Mouse (Mus musculus) cortical plate, adult 2 months (tissue): ENCODE results near the gene Snx33.

Experiments
- CTCF ChIP-seq: fragments of 200-500 bp; IDR thresholded peaks from 2 replicates; pipeline ENCODE4 v1.5.1; 2011; ENCODE audit warnings: mild to moderate bottlenecking, control low read depth, low read length; ENCODE audit not compliant: insufficient read depth; ENCODE audit errors: extremely low read depth
- POLR2A ChIP-seq: fragments of 200-500 bp; IDR thresholded peaks from 2 replicates; pipeline ENCODE4 v1.6.1; 2011; ENCODE audit warnings: mild to moderate bottlenecking, low read length, control low read depth; ENCODE audit not compliant: insufficient read depth; ENCODE audit errors: extremely low read depth

DNA sequence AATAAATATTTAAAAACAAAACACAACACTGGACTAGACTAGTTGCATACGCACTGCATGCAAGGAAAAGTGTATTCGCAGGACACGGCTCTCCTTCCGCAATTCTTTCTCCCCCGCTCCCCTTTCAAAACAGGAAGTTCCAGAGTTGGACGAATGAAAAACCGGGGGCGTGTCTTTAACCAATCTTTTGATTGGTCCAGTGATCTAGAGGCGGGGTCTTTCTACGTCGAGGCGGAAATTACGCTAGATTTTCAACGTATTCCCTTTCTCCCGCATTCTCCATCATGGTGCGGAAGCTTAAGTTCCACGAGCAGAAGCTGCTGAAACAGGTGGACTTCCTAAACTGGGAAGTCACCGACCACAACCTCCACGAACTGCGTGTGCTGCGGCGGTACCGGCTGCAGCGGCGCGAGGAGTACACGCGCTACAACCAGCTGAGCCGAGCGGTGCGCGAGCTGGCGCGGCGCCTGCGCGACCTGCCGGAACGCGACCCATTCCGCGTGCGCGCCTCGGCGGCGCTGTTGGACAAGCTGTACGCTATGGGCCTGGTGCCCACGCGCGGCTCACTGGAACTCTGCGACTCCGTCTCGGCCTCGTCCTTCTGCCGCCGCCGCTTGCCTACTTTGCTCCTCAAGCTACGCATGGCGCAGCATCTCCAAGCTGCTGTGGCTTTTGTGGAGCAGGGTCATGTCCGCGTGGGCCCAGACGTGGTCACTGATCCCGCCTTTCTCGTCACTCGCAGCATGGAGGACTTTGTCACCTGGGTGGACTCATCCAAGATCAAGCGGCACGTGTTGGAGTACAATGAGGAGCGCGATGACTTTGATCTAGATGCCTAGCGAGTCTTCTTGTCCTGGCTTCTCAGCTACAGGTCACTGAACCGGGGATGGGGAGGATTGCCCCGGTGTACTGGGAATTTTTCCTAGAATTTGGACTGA lies 9.3 kb upstream of the Snx33 start, which contains the start of gene Imp3:
- no peak for TF ChIP-seq CTCF
- TF ChIP-seq POLR2A: peak; percentile 47; the same call in 1 of the 2 replicates
